Mouse (Mus musculus): Measurements from ENCODE around the gene Trpm6. TPM values are rescaled to one million over a fixed set of nuclear protein-coding genes. Genes with fewer than 3 reads are reported as not detected.

Trpm6 gene
- polyA plus RNA-seq, 1 experiment from 2014 or later, result not detected

DNA sequence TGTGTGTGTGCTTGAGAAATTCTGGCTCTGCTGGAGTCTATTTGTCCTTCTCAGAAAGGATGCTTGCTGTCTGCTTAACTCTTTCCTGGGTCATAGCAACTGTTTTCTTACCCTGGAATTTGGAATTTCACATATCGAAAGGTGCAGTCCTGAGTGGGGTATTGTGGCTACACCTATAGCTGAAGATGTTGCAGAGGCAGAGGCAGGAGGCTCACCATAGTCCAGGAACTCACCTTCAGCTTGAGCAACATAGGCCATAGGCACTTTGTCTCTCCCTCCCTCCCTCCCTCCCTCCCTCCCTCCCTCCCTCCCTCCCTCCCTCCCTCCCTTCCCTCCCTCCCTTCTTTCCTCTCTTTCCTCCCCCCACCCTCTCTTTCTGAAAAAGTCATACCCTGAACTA, 139.8 kb downstream of the Trpm6 start:
- 88% methylated on average over 1 of the region's 1 CpGs for WGBS (ENCODE audit: missing documents)
- Histone ChIP-seq H3K4me3 (ENCODE audit: inconsistent target) (no peak overlapping the region), H3K27ac (no peak overlapping the region), H3K36me3 (ENCODE audit: inconsistent target) (no peaks in the 10 kb centered on the region), H3K79me2 (ENCODE audit: inconsistent target) (no peaks in the 10 kb centered on the region)

DNA sequence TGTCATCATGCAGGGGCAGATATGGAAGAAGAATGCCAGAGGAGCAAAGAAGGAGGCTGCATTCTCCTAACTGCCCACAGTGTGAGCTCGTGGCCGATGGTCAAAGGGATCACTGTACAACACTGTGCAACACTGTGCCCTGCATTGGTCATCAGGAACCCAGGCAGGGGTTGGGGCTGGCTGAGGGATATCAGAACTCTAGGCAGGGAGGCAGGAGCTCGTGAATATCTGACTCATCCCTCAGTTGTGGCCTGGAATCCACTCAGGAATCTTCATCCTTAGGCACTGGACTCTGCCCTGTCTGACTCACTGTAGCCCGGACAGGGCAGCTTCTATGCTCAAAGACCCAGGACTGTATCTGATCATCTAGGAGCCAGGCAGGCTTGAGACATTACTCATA, 140.4 kb downstream of the Trpm6 start:
- Histone ChIP-seq H3K79me2 (ENCODE audit: inconsistent target) (no peaks in the 10 kb centered on the region), H3K4me3 (ENCODE audit: inconsistent target) (no peak overlapping the region), H3K36me3 (ENCODE audit: inconsistent target) (no peaks in the 10 kb centered on the region), H3K27ac (no peak overlapping the region)
- 76% methylated on average over 4 of the region's 4 CpGs for WGBS (ENCODE audit: missing documents)

DNA sequence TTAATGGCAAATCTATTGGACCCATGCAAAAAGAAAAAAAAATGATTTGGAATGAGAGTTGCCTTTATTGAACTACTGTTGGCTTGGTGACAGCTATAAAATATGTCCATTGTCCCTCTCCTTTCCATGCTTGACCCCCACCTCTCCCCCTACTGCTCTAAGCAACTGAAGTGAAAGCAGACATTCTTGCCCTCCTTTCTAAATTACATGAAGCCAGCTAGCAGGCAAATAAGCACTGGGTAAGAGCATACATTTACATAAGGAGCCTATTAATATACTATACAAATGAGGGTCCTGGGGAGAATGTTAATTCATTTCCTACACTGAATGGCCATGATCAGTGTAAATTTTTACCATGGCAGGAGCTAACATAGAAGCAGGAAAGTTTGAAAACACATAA, 148.5 kb downstream of the Trpm6 start:
- no peaks in the 10 kb centered on the region for H3K36me3 ChIP-seq (ENCODE audit: inconsistent target)
- H3K27ac ChIP-seq, result no peak overlapping the region
- H3K4me3 ChIP-seq (ENCODE audit: inconsistent target), result no peak overlapping the region
- no peaks in the 10 kb centered on the region for H3K79me2 ChIP-seq (ENCODE audit: inconsistent target)

DNA sequence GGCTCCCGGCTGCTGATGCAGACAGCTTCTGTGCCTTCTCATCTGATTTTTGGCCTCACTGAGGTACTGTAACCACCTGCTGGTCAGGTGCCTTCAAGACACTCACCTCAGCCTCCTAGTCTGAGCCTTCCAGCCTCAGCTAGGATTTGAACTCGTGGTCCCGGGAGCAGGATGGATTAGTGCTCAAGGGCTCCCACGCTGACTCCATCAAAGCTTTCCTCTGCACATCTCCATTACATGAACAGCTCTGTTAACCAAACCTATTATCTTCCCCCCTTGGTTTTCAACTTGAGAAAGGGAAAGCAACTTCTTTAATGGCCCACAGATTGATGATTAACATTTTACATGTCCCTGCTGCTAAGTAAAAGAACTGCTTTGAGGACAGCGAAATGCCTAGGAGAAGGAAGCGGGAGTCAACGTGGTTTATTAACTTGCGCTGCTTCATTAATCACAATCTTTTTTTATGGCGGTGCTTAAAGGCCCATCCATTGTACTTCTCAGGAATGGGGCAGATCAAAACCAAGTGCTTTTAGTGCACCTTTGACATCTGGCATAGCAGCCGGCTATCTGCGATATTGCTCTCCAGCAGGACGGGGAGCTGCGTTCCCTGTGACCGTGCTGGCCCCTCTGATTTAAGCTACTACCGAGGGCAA, 152.4 kb downstream of the Trpm6 start:
- Histone ChIP-seq H3K79me2 (ENCODE audit: inconsistent target) (no peaks in the 10 kb centered on the region), H3K27ac (no peak overlapping the region), H3K4me3 (ENCODE audit: inconsistent target) (no peak overlapping the region), H3K36me3 (ENCODE audit: inconsistent target) (no peaks in the 10 kb centered on the region)
- 84% methylated on average over 15 of the region's 15 CpGs for WGBS (ENCODE audit: missing documents)

DNA sequence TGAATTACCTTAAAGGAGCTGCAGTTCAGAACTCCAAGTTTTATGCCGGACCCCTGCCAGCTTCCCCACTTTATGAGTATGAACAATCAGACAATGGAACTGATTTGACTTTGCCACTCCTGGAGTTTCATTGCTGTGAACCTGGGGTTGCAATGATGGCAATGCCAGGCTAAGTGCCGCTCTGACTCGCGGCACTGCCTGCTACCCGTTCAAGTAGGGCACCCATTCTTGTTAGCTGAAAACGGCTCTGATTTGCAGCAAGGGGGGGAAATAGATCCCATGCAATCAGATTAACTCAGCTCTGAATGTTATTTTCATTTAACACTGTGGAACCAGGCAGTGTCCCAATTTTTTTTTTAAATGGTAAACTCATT, 152.9 kb downstream of the Trpm6 start:
- 91% methylated on average over 6 of the region's 6 CpGs for WGBS (ENCODE audit: missing documents)
- no peaks in the 10 kb centered on the region for H3K79me2 ChIP-seq (ENCODE audit: inconsistent target)
- H3K27ac ChIP-seq, result no peak overlapping the region
- H3K4me3 ChIP-seq (ENCODE audit: inconsistent target), result no peak overlapping the region
- H3K36me3 ChIP-seq (ENCODE audit: inconsistent target), result no peaks in the 10 kb centered on the region

DNA sequence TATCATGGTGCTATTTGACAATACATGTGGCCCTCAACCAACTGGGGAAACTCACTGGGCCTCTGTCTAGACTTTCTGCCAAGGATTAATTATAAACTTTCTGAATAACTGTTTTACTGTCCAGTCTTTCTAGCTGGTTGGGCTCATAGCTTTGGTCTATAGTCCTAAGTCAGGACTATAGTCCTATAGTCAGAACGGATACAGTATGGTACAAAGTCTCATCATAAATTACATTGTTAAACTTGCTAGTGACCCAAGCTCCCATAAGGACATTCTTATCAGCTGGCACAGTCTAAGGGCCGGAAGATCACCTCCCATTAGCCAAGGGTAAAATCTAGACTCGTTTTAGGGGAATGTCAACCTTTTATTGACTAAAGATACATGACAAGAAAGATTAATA, 155.7 kb downstream of the Trpm6 start:
- H3K27ac ChIP-seq, result no peak overlapping the region
- no peaks in the 10 kb centered on the region for H3K36me3 ChIP-seq (ENCODE audit: inconsistent target)
- 49% methylated on average over 3 of the region's 3 CpGs for WGBS (ENCODE audit: missing documents)
- H3K79me2 ChIP-seq (ENCODE audit: inconsistent target), result no peaks in the 10 kb centered on the region
- no peak overlapping the region for H3K4me3 ChIP-seq (ENCODE audit: inconsistent target)

DNA sequence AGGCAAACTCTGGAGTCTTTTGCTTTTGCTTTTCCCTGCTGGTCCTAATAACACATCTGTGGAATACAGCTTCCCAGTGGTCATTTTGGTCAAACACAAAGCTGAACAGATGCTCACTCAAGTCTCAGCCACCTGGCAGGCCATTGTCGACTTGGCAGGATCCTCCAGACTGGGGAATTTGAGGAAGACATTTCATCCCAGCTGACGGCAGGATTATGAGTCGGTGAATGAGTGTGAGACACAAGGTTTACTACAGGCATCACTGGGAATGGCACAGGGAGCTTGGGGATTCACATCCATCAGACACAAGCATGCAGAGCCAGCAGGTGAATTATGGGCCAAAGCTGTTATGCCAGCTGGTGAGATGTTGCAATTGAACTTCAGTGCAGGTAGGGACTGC, 159.9 kb downstream of the Trpm6 start:
- WGBS (ENCODE audit: missing documents), result 92% methylated on average over 3 of the region's 3 CpGs
- H3K27ac ChIP-seq, result no peak overlapping the region
- H3K79me2 ChIP-seq (ENCODE audit: inconsistent target), result no peaks in the 10 kb centered on the region
- H3K36me3 ChIP-seq (ENCODE audit: inconsistent target), result no peaks in the 10 kb centered on the region
- H3K4me3 ChIP-seq (ENCODE audit: inconsistent target), result no peak overlapping the region

DNA sequence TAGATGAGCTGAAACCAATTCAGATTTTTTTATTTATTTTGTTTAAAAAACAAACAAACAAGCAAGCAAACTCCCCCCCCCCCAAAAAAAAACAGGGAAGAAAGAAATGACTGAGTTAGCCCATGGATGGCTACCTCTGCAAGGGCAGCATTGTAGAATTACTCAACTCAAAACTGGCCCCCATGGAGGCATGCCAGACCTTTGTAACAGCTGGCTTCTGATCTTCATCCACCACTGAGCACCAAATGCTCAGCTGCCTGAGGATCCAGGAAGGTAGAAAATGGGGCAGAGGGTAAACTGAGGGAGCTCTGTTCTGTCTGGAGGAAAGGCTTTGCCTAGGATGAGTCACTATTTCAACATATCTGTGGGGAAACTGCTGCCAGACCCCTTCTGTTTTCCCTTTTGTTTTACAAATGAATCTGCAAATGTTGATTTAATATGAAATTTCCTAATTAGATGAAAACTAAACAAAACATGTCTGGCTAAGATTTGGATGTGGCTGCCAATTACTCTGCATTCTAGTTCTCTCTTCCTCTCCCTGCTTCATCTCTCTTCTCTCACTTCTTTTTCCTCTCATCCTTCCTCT, 162.1 kb downstream of the Trpm6 start:
- H3K79me2 ChIP-seq (ENCODE audit: inconsistent target), result no peaks in the 10 kb centered on the region
- H3K27ac ChIP-seq, result no peak overlapping the region
- H3K36me3 ChIP-seq (ENCODE audit: inconsistent target), result no peaks in the 10 kb centered on the region
- H3K4me3 ChIP-seq (ENCODE audit: inconsistent target), result no peak overlapping the region

DNA sequence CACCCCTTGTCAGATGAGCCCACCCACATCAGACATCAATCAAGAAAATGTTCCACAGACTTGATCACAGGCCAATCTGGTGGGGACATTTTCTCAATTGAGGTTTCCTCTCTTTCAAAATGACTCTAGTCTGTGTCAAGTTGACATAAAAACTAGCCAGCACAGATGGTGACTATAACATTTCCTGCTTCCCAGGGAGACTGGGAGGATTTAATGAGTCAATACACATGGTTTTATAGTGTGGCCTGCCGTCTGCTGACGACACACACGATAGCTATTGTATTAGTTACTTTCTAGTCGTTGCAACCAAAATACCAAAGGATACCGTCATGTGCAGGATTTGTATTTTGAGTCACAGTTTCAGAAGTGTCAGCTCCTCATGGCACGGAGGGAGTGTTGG, 191.6 kb downstream of the Trpm6 start:
- no peaks in the 10 kb centered on the region for H3K79me2 ChIP-seq (ENCODE audit: inconsistent target)
- no peak overlapping the region for H3K27ac ChIP-seq
- WGBS (ENCODE audit: missing documents), result 83% methylated on average over 6 of the region's 6 CpGs
- H3K4me3 ChIP-seq (ENCODE audit: inconsistent target), result no peak overlapping the region
- H3K36me3 ChIP-seq (ENCODE audit: inconsistent target), result no peaks in the 10 kb centered on the region

Other genes with a start within 250 kb of the Trpm6 start
- gene Ostf1, start 118.2 kb upstream of the Trpm6 start, polyA plus RNA-seq (2018), result 515 to 693 TPM (median 583 TPM) in 3 replicates
- gene Nmrk1, start 118.0 kb upstream of the Trpm6 start, polyA plus RNA-seq (2018), result 16.2 to 41.4 TPM (median 17.9 TPM) in 3 replicates
- gene Carnmt1, start 79.2 kb upstream of the Trpm6 start, polyA plus RNA-seq (2018), result 11.1 to 21.8 TPM (median 21.2 TPM) in 3 replicates
- 4.2 to 11.3 TPM (median 7.3 TPM) in 3 replicates for gene D030056L22Rik, start 36.8 kb upstream of the Trpm6 start, polyA plus RNA-seq (2018)

Data from macrophage (primary cell).